ENCODE assay signal across 11 mouse cellular contexts in genomic region chr8:34709911-34710733, GRCm38 (mm10).
DNase-seq lines count a peak whose midpoint lies in the region; ATAC-seq lines count a peak whose summit lies in the region.
"Had no signal": no experiment of that assay in that cellular context is flagged by ENCODE, and none has a peak within 500 bp of the region (broad histone marks: within the 10 kb centered on the region; RNA-seq: fewer than 3 reads in every experiment).

No protein-coding gene starts in this region.

- no peaks in the 10 kb centered on the region for H3K27me3 ChIP-seq in neural tube, embryonic 13.5 days
- no peaks in the 10 kb centered on the region for H3K27me3 ChIP-seq in hindbrain, embryonic 13.5 days
- H3K27me3 ChIP-seq: lung, embryonic 15.5 days; stomach, embryonic 15.5 days had no signal

- H3K4me2 ChIP-seq in neural tube, embryonic 13.5 days: no peak overlapping the region
- H3K4me2 ChIP-seq in hindbrain, embryonic 13.5 days: no peak overlapping the region
- H3K4me2 ChIP-seq: heart, embryonic 13.5 days; lung, embryonic 15.5 days; stomach, embryonic 15.5 days had no signal

- no peak overlapping the region for H3K9ac ChIP-seq in neural tube, embryonic 13.5 days
- no peak overlapping the region for H3K9ac ChIP-seq in hindbrain, embryonic 13.5 days
- H3K9ac ChIP-seq: heart, embryonic 13.5 days; lung, embryonic 15.5 days; stomach, embryonic 15.5 days had no signal

- H3K27ac ChIP-seq in neural tube, embryonic 13.5 days (replicated peaks): peak overlapping the region; percentile 52; the same call in 1 of the 2 replicates
- H3K27ac ChIP-seq in hindbrain, embryonic 13.5 days: no peak overlapping the region
- H3K27ac ChIP-seq: heart, embryonic 13.5 days; lung, embryonic 15.5 days; stomach, embryonic 15.5 days had no signal

- WGBS in neural tube, embryonic 13.5 days: 73% methylated on average over 23 of the region's 23 CpGs
- whole genome bisulfite sequencing in hindbrain, embryonic 13.5 days: 77% methylated on average over 23 of the region's 23 CpGs

- H3K36me3 ChIP-seq in neural tube, embryonic 13.5 days: no peaks in the 10 kb centered on the region
- no peaks in the 10 kb centered on the region for H3K36me3 ChIP-seq in hindbrain, embryonic 13.5 days
- H3K36me3 ChIP-seq: heart, embryonic 13.5 days; lung, embryonic 15.5 days; stomach, embryonic 15.5 days had no signal

- H3K4me1 ChIP-seq in neural tube, embryonic 13.5 days (replicated peaks): 0 out of 2 replicates have a peak, but pooled peaks cover 4% of the 10 kb centered on the region
- no peaks in the 10 kb centered on the region for H3K4me1 ChIP-seq in hindbrain, embryonic 13.5 days (replicated peaks)
- H3K4me1 ChIP-seq: lung, embryonic 15.5 days; stomach, embryonic 15.5 days had no signal

- no peak for ATAC-seq in neural tube, embryonic 13.5 days (ENCODE audit: low read depth)
- no peak for ATAC-seq in hindbrain, embryonic 13.5 days (ENCODE audit: low FRiP score)
- ATAC-seq: midbrain, embryonic 16.5 days had no signal

- no peak for DNase-seq in neural tube, embryonic 10.5 days (ENCODE audit: extremely low spot score, low spot score)
- peak; percentile 71 to 72 for DNase-seq in cerebellum, postnatal 14 days
- peak; percentile 46 to 86 for DNase-seq in layer of hippocampus, postnatal 14 days (ENCODE audit: low spot score in 2 of 2)
- DNase-seq in thymus, postnatal 4 days: no peak
- DNase-seq in kidney, postnatal 25 days: no peak

- H3K4me3 ChIP-seq in neural tube, embryonic 13.5 days: no peak overlapping the region
- no peak overlapping the region for H3K4me3 ChIP-seq in hindbrain, embryonic 13.5 days
- H3K4me3 ChIP-seq: heart, embryonic 13.5 days; lung, embryonic 15.5 days; stomach, embryonic 15.5 days had no signal

- H3K9me3 ChIP-seq in neural tube, embryonic 13.5 days: no peaks in the 10 kb centered on the region
- no peaks in the 10 kb centered on the region for H3K9me3 ChIP-seq in hindbrain, embryonic 13.5 days
- H3K9me3 ChIP-seq: heart, embryonic 13.5 days; lung, embryonic 15.5 days; stomach, embryonic 15.5 days had no signal

Comparison
In these comparisons a context has a peak if more than half of its experiments do, and no peak if none do; other contexts are left out.
1. DNase-seq: peak in cerebellum, postnatal 14 days (2 of 2) and layer of hippocampus, postnatal 14 days (2 of 2); none in neural tube, embryonic 10.5 days (single experiment), thymus, postnatal 4 days (single experiment) and kidney, postnatal 25 days (0 of 2).